Mouse (Mus musculus) cortical plate, adult 2 months (tissue): Measurements from ENCODE around the gene Slc35g1.

Experiments used
- CTCF ChIP-seq: fragments of 200-500 bp; IDR thresholded peaks from 2 replicates; pipeline ENCODE4 v1.5.1; 2011; ENCODE audit warnings: mild to moderate bottlenecking, control low read depth, low read length; ENCODE audit not compliant: insufficient read depth; ENCODE audit errors: extremely low read depth
- POLR2A ChIP-seq: fragments of 200-500 bp; IDR thresholded peaks from 2 replicates; pipeline ENCODE4 v1.6.1; 2011; ENCODE audit warnings: mild to moderate bottlenecking, low read length, control low read depth; ENCODE audit not compliant: insufficient read depth; ENCODE audit errors: extremely low read depth

GRCm38 (mm10) chr19:38372460-38373102 lies 23.2 kb upstream of the Slc35g1 start:
- no peak for TF ChIP-seq CTCF
- no peak for TF ChIP-seq POLR2A
